Mouse (Mus musculus): ENCODE measurements at regions not wholly inside any gene's neighbourhood (a gene's known extent, or its start where the extent isn't known, plus 50 kb on each side); places are given as distances from the start of the nearest gene placed in this dataset.

DNA sequence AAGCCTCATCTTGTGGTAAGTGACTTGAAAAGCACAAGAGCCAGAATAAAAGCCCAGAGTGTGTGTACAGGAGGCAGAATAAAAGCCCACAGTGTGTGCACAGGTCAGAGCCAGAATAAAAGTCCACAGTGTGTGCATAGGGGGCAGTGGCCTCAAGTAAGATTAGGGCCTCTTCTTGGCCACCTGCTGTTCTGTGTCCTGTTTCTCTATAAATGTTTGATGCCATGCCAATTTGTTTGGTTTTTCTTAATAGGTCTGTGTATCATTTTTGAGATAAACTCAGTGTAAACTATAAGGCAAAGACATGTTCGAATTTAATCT is 148.5 kb upstream of the Cdkn2b start:
- TF ChIP-seq GATA1 (IDR thresholded peaks at IDR 0.05; ENCODE audit: borderline replicate concordance, low read length) = no peak
- TF ChIP-seq FLI1 (IDR thresholded peaks at IDR 0.05; ENCODE audit: low read length) = no peak
